Mouse (Mus musculus) thymus, adult 2 months (tissue): ENCODE measurements around the gene 4921539E11Rik.

ENCODE experiments used
- CTCF ChIP-seq: fragments of 200-500 bp; IDR thresholded peaks from 2 replicates; pipeline ENCODE4 v1.5.1; 2012; ENCODE audit warnings: mild to moderate bottlenecking, control low read depth, low read length, moderate library complexity, borderline replicate concordance; ENCODE audit not compliant: control insufficient read depth, poor library complexity, insufficient read depth; ENCODE audit errors: extremely low read depth
- POLR2A ChIP-seq: fragments of 200-500 bp; IDR thresholded peaks from 2 replicates; pipeline ENCODE4 v1.6.1; 2012; ENCODE audit warnings: mild to moderate bottlenecking, low read length, control low read depth, moderate library complexity; ENCODE audit not compliant: control insufficient read depth, poor library complexity, insufficient read depth; ENCODE audit errors: extremely low read depth

- TF ChIP-seq POLR2A (no peak), CTCF (no peak)
These were observed 38.7 kb upstream of the 4921539E11Rik start for GRCm38 (mm10) chr4:103329348-103329747.
